Mouse (Mus musculus): ENCODE results near the gene Akap2. TPM values are rescaled to one million over a fixed set of nuclear protein-coding genes. Genes with fewer than 3 reads are reported as not detected.
A peak's percentile ranks its signal among the peaks of the same experiment; 100 is the strongest.

The Akap2 gene
- polyA plus RNA-seq, 1 experiment from 2014 or later: 7.9 TPM

DNA sequence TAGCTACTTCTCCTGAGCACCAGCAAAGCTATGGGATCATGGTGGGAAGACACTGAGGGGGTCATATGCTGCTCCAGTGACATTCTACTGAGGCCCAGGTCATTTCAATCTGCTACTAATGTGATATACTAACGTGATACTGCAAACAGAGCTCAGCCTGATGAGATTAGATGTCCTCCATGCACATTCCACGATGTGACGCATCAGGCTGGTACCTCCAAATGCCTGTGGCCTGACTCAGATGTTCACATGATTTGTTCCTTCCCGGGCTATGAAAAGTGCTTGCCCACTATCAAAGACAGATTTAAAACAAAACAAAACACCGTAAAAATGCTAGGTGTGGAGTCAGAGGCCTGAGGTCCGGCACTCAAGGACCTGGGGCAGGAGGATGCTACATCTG lies 87.4 kb downstream of the Akap2 start:
- no peaks in the 10 kb centered on the region for H3K4me1 ChIP-seq
- H3K9me3 ChIP-seq (replicated peaks): no peaks in the 10 kb centered on the region
- 83% methylated on average over 6 of the region's 6 CpGs for WGBS
- H3K4me3 ChIP-seq: no peak overlapping the region
- ATAC-seq: no peak
- no peak overlapping the region for H3K27ac ChIP-seq
- no peaks in the 10 kb centered on the region for H3K36me3 ChIP-seq (ENCODE audit: poor library complexity, severe bottlenecking)
- no peak overlapping the region for H3K4me2 ChIP-seq
- H3K9ac ChIP-seq: no peak overlapping the region
- no peaks in the 10 kb centered on the region for H3K27me3 ChIP-seq

DNA sequence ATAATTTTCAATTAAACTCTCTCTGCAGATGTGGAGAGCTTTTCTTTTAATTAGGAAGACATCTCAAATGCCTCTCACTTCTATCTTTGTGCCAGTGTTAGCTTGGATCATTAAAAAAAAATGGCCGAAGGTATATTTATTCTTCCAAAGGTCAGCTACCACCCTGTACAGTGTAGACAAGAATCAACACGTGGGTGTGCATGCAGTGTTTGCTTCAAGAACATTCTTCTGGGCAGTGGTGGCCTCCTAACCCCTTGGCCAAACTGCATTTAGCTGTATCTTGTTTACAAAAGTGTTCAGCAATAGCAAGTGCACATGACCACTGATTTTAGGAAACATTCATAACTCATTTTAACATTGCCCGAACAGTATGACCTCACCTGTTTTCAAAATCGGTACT lies 92.0 kb downstream of the Akap2 start:
- H3K27ac ChIP-seq: no peak overlapping the region
- no peak overlapping the region for H3K9ac ChIP-seq
- no peak overlapping the region for H3K4me2 ChIP-seq
- 87% methylated on average over 4 of the region's 4 CpGs for WGBS
- ATAC-seq: no peak
- H3K9me3 ChIP-seq (replicated peaks): no peaks in the 10 kb centered on the region
- H3K4me1 ChIP-seq: no peaks in the 10 kb centered on the region
- H3K27me3 ChIP-seq: no peaks in the 10 kb centered on the region
- no peaks in the 10 kb centered on the region for H3K36me3 ChIP-seq (ENCODE audit: poor library complexity, severe bottlenecking)
- no peak overlapping the region for H3K4me3 ChIP-seq

DNA sequence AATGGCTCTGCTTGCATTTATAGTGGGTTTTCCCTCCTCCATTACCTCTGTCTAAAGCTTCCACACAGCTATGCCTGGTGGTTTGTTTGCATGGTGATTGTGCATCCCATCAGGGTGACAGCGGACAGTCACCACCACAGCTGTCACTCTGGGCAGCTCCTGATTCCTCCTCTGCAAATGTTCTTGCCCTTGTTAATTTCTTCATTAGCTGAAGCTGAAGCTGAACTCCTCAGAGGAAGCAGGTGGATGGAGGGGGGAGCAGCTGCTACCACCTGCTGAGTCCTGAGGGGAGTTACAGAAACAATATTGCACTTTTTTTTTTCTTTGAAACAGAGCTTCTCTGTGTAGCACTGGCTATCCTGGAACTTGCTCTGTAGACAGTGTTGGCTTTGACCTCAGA lies 94.6 kb downstream of the Akap2 start:
- 68% methylated on average over 1 of the region's 1 CpGs for WGBS
- no peak for ATAC-seq
- Histone ChIP-seq H3K4me2 (no peak overlapping the region), H3K4me1 (no peaks in the 10 kb centered on the region), H3K9me3 (replicated peaks) (no peaks in the 10 kb centered on the region), H3K36me3 (ENCODE audit: poor library complexity, severe bottlenecking) (no peaks in the 10 kb centered on the region), H3K9ac (no peak overlapping the region), H3K27me3 (no peaks in the 10 kb centered on the region), H3K27ac (no peak overlapping the region), H3K4me3 (no peak overlapping the region)

DNA sequence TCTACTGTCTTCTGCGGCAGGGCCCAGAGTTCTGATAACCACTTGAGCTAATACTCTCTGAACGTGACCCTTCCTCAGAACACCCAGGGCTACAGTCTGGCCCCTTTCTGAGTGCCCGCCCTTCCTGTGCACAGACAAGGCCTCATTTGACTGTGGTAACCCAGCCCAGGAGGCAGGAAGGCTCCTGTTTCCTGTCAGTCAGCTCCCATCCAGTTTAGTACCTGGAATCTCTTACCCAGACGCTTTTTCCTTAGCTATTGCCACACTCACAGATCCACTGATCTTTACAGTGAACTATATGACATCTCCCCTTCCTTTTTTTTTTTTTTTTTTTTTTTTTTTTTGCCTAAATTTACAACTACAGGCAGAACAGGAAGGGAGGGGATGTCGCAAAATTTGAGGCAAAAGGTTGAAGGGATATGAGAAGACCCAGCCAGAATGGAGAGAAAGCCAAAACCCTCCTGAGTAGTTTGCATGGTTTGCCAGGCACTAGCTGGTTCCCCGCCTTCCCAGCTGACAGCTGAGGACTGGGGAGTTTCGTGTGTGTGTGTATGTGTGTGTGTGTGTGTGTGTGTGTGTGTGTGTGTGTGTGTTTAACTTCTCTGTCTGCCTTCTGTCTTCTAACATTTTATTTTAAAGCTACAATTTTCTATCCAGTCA lies 95.6 kb downstream of the Akap2 start:
- Histone ChIP-seq H3K27ac (no peak overlapping the region), H3K9me3 (replicated peaks) (no peaks in the 10 kb centered on the region), H3K27me3 (no peaks in the 10 kb centered on the region), H3K4me2 (no peak overlapping the region), H3K36me3 (ENCODE audit: poor library complexity, severe bottlenecking) (no peaks in the 10 kb centered on the region), H3K4me3 (no peak overlapping the region), H3K9ac (no peak overlapping the region), H3K4me1 (no peaks in the 10 kb centered on the region)
- 64% methylated on average over 7 of the region's 7 CpGs for WGBS
- no peak for ATAC-seq

DNA sequence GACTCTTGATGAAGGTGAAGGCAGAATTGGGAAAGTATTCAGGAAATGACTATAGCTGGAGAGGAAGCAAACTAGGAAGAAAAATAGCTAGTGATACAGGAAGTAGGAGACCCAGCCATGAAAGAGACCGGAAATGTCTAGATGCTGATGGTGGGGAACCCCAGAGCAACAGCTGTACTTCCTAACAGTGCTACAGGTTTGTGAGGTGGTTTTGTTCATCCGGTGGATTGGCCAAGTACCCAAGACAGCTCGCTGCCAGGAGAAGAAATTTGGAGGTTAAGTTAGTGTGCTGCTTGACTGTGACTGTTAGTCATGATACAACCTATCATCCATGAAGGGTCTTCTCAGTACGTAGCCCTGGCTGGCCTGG lies 96.1 kb downstream of the Akap2 start:
- Histone ChIP-seq H3K4me1 (no peaks in the 10 kb centered on the region), H3K27ac (no peak overlapping the region), H3K36me3 (ENCODE audit: poor library complexity, severe bottlenecking) (no peaks in the 10 kb centered on the region), H3K27me3 (no peaks in the 10 kb centered on the region), H3K9me3 (replicated peaks) (no peaks in the 10 kb centered on the region), H3K4me2 (no peak overlapping the region), H3K4me3 (no peak overlapping the region), H3K9ac (no peak overlapping the region)
- WGBS: 88% methylated on average over 4 of the region's 4 CpGs
- no peak for ATAC-seq

DNA sequence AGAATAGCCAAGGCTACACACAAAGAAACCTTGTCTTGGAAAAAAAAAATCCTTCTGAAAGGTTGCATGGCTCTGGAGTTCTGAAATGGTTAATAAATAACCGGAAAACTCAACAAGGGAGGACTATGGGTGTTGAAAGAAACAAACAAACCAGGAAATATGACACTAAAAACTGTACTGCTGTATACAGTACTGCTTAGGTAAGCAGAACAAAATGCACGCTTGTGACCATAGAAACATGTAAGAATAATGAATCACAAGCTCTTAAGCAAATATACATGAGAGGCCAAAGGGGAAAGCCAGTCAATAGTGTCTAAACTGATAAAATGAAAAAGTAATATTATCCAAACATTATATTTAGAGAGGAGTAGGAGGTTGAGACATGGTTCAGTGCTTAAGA lies 97.9 kb downstream of the Akap2 start:
- Histone ChIP-seq H3K4me1 (no peaks in the 10 kb centered on the region), H3K9ac (no peak overlapping the region), H3K27ac (no peak overlapping the region), H3K36me3 (ENCODE audit: poor library complexity, severe bottlenecking) (no peaks in the 10 kb centered on the region), H3K4me3 (no peak overlapping the region), H3K27me3 (no peaks in the 10 kb centered on the region), H3K9me3 (replicated peaks) (no peaks in the 10 kb centered on the region), H3K4me2 (no peak overlapping the region)
- no peak for ATAC-seq
- WGBS: 93% methylated on average over 2 of the region's 2 CpGs

DNA sequence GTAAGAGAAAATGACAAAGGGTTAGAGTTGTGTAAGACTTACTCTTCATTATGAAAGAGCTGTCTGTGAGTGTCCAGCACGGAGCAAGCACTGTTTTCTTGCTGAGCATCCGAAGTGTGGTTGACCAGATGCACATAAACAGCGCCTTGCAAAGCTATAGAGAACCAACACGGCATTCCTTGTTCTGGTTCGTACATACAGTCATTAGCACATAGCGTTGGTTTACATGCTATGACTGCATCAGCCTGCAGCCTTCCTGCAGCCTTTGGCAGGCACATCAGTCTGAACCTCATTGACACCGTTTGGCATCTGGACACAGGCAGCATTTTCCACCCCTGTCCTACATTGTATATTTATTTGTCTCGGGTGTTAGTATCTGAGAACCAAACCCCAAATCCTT lies 98.7 kb downstream of the Akap2 start:
- 93% methylated on average over 8 of the region's 8 CpGs for WGBS
- H3K27ac ChIP-seq: no peak overlapping the region
- H3K9me3 ChIP-seq (replicated peaks): no peaks in the 10 kb centered on the region
- no peak overlapping the region for H3K4me2 ChIP-seq
- no peak for ATAC-seq
- H3K36me3 ChIP-seq (ENCODE audit: poor library complexity, severe bottlenecking): no peaks in the 10 kb centered on the region
- no peak overlapping the region for H3K4me3 ChIP-seq
- H3K4me1 ChIP-seq: no peaks in the 10 kb centered on the region
- no peaks in the 10 kb centered on the region for H3K27me3 ChIP-seq
- H3K9ac ChIP-seq: no peak overlapping the region

DNA sequence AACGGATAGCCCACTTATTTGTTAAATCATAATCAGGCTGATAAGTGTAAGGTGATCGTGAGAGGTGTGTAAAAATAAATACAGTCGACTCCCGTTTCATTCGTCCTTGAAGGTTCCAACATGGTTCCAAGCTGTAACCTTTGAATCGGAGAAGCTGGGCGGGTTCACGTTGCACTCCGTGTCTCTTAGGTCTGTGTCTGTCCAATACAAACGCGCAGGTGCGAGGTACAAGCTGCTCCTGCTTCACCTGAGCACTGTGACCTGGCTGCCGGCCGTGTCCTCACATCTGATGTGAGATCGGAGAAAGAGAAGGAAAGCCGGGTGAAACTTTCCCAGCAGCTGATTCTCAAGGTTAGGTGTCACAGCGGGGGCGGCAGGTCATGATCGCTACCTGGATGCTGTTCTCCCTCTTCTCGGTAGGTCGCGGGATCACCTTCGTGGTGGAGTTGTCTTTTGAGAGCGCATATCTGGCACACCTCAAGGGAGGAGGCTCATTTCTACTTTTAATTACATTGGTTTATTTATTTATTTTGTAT lies 103.5 kb downstream of the Akap2 start:
- Histone ChIP-seq H3K36me3 (ENCODE audit: poor library complexity, severe bottlenecking) (no peaks in the 10 kb centered on the region), H3K9me3 (replicated peaks) (no peaks in the 10 kb centered on the region), H3K4me2 (no peak overlapping the region), H3K27me3 (no peaks in the 10 kb centered on the region), H3K27ac (no peak overlapping the region), H3K9ac (no peak overlapping the region), H3K4me3 (no peak overlapping the region), H3K4me1 (peaks cover 31% of the 10 kb centered on the region)
- no peak for ATAC-seq
- 93% methylated on average over 24 of the region's 24 CpGs for WGBS

DNA sequence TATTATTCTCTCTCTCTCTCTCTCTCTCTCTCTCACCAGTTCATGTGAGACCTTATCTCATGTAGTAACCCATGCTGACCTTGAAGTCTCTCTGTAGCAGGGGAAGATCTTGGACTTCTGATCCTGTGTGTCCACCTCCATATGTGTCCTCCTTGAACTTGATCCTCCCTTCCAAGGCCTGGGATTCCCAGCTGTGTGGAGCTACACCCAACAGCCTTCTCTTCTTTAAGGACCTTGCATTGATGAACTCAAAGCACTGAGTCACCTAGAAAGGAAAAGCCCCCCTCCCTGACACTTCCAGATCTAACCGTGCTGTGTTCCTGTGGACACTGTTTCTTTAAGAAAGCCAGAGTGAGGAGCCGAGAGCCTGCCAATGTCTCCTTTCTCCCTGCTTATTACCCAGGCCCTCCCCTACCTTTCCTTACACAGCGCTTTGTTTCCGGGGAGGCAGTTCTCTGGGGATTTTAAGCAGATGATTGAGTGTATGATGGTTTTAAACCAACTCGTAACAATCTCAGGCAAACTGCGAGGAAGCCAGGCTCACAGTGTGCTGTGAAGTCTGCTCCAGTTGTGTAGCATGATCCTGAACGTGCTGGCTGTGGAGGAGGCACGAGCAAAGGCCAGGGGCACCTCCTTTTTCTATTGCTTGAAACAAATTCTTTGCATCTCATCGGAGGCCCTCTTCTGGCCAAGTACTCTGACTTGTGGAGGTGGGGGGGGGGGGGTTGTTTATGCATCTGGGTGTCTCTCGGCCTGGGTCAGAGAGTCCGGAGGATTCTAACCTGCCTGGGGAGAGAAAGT lies 104.3 kb downstream of the Akap2 start:
- peak; percentile 75 for ATAC-seq
- H3K27ac ChIP-seq: peak overlapping the region; percentile 72
- H3K4me2 ChIP-seq: peak overlapping the region; percentile 46

DNA sequence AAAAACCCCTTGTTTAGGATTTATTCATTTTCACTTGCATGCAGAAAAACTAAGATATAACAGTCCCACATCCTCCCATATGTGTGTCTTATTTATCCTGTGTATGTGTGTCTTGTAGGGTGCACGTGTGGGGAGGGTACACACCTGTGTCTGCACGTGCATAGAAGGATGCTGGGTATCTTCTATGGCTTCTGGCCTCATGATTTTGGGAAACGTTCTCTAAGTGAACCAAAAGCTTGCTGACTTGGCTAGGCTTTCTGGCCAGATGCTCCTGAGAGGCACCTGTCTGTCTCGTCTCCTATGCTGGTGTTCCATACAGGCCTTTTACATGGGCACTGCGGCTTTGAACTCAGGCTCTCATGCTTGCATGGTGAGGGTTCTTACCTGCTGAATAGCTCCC lies 105.2 kb downstream of the Akap2 start:
- H3K9me3 ChIP-seq (replicated peaks): no peaks in the 10 kb centered on the region
- WGBS: 88% methylated on average over 5 of the region's 5 CpGs
- ATAC-seq: no peak

More for the DNA sequence above, 104.3 kb downstream of the Akap2 start:
- Histone ChIP-seq H3K36me3 (ENCODE audit: poor library complexity, severe bottlenecking) (no peaks in the 10 kb centered on the region), H3K27me3 (no peaks in the 10 kb centered on the region), H3K9me3 (replicated peaks) (no peaks in the 10 kb centered on the region), H3K4me1 (peaks cover 31% of the 10 kb centered on the region), H3K9ac (peak overlapping the region; percentile 45; the same call in 1 of the 2 replicates), H3K4me3 (0 out of 2 replicates have a peak overlapping the region, but pooled peaks have one; percentile 7)
- 2% methylated on average over 11 of the region's 11 CpGs for WGBS

DNA sequence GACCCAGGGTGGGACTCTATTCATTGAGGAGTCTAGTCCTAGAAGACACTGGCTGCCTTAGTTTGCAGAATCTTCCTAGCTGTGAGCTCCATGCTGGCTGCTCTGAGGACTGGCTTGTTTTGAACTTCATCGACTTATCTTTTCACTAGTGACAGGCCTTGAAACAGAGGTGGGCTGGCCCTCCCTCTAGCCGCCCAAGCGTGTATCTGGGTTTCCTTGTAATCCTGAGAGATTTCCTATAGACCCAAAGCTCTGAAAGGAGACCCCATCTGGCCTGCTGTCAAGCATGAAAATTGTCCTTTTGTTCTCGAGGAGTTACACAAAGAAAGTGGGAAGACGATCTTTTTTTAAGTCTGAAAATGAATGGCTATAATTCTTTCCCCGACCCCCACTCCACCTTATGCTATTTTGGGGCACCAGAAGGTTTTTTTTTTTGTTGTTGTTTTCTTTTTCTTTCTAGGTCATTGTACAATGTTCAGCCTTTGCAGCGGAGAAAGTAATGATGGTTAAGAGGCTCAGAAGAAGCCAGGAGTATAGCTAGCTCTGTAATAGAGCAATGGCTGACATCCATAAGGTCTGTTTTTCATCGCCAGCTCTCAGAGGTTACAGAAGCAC lies 107.3 kb downstream of the Akap2 start:
- peak; percentile 54; the same call in 1 of the 2 replicates for ATAC-seq

More for the DNA sequence above, 105.2 kb downstream of the Akap2 start:
- Histone ChIP-seq H3K4me3 (no peak overlapping the region), H3K27me3 (no peaks in the 10 kb centered on the region), H3K9ac (no peak overlapping the region), H3K36me3 (ENCODE audit: poor library complexity, severe bottlenecking) (no peaks in the 10 kb centered on the region), H3K4me1 (peaks cover 31% of the 10 kb centered on the region), H3K27ac (no peak overlapping the region), H3K4me2 (no peak overlapping the region)

DNA sequence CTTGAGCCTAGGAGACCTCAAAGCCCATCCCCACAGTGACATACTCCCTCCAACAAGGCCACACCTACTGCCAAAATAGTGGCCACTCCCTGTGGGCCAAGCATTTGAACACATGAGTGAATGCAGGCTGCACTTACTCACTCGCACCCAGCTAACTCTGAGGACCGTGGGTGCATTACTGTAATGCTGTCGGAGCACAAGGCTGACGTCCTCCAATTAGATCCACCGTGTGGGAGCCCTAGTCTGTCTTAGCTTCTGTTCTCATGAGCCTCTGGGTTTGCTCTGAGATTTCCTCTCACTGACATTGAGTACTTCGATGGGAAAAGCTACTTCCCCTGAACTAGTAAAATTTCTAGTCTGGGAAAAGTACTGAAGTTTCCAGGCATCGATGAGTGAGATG lies 108.8 kb downstream of the Akap2 start:
- Histone ChIP-seq H3K36me3 (ENCODE audit: poor library complexity, severe bottlenecking) (no peaks in the 10 kb centered on the region), H3K27me3 (no peaks in the 10 kb centered on the region), H3K4me3 (no peak overlapping the region), H3K9ac (no peak overlapping the region), H3K4me2 (no peak overlapping the region), H3K27ac (no peak overlapping the region), H3K9me3 (replicated peaks) (no peaks in the 10 kb centered on the region), H3K4me1 (peaks cover 38% of the 10 kb centered on the region)
- WGBS: 87% methylated on average over 7 of the region's 7 CpGs
- ATAC-seq: no peak

More for the DNA sequence above, 107.3 kb downstream of the Akap2 start:
- H3K4me3 ChIP-seq: no peak overlapping the region
- no peaks in the 10 kb centered on the region for H3K9me3 ChIP-seq (replicated peaks)
- WGBS: 4% methylated on average over 8 of the region's 8 CpGs
- no peaks in the 10 kb centered on the region for H3K36me3 ChIP-seq (ENCODE audit: poor library complexity, severe bottlenecking)
- peak overlapping the region; percentile 59 for H3K27ac ChIP-seq
- H3K4me2 ChIP-seq: no peak overlapping the region
- H3K9ac ChIP-seq: no peak overlapping the region
- peaks cover 36% of the 10 kb centered on the region for H3K4me1 ChIP-seq
- H3K27me3 ChIP-seq: no peaks in the 10 kb centered on the region
